Mouse (Mus musculus): ENCODE results near the gene Rnf151.
"Not testable (repeated sequence)": the region's sequence is repeated elsewhere in the genome, so short reads cannot be mapped to it uniquely, and the experiment has no call there.

Rnf151 gene

DNA sequence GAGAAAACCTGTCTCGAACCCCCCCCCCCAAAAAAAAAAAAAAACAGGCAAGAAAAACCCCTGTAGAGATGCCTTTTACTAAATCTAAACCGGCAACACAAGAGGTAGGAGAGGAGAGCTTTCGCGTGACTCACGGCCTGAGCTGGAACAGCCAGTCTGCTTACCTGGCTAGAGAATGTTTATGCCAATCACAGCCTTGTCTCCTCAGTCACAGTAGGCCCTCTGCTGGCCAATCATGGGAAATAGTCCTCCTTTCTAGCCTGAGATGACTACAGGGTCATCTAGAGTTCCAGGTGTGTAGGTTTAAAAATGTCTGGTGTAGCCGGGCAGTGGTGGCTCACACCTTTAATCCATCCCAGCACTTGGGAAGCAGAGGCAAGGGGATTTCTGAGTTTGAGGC is 50.4 kb downstream of the Rnf151 start:
- DNase-seq (ENCODE audit: low spot score in 2 of 2) = peak in 1 of 2 experiments; percentile 55

DNA sequence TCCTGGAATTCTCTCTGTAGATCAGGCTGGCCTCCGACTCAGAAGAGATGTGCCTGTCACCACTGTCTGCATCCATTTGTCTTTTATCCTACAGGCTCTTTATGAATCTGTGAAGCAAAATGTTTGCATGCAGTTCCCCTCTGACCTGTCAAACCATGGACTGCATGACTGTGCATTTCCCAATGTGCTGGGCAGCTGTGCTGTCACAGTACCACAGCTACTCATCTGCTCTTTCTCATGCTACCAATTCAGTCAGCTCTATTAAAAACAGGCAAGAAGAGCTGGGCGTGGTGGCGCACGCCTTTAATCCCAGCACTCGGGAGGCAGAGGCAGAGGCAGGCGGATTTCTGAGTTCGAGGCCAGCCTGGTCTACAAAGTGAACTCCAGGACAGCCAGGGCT is 50.9 kb downstream of the Rnf151 start:
- not testable (repeated sequence) for DNase-seq (ENCODE audit: low spot score in 2 of 2)
